Mouse (Mus musculus) cerebellum, adult 9-10 months (tissue): ENCODE data around the gene Gm20924.
"Not testable (repeated sequence)": the region's sequence is repeated elsewhere in the genome, so short reads cannot be mapped to it uniquely, and the experiment has no call there.

ENCODE experiments used
- DNase-seq: peaks from one replicate; pipeline ENCODE4 v3.0.0; 2022

The Gm20924 gene

GRCm38 (mm10) chrY:65207427-65207826 lies at the start of gene Gm20924:
Gene Gm20924 (minus strand): TSS chrY:65207527.
- DNase-seq = not testable (repeated sequence)
